Mouse (Mus musculus) liver, embryonic 16.5 days (tissue): Measurements from ENCODE around the gene Aoc1. TPM values are rescaled to one million over a fixed set of nuclear protein-coding genes. Genes with fewer than 3 reads are reported as not detected.

Experiments
- ATAC-seq: fragments of 200-750 bp; cut with Nextera tagmentation; 2 replicates; pipeline ENCODE4 v1.8.0; 2017; ENCODE audit warnings: low read depth, mild to moderate bottlenecking, moderate number of reproducible peaks, moderate library complexity
- H3K27ac ChIP-seq: fragments of 300-500 bp; sonication (generic); 2 replicates; pipeline ENCODE4 v1.5.1; 2014; ENCODE audit warnings: mild to moderate bottlenecking, low read length
- H3K27me3 ChIP-seq: fragments of 300-500 bp; sonication (generic); 2 replicates; pipeline ENCODE4 v1.6.1; 2014; ENCODE audit warnings: low read depth, low read length, mixed read lengths; ENCODE audit not compliant: control insufficient read depth, insufficient read depth
- H3K36me3 ChIP-seq: fragments of 300-500 bp; sonication (generic); 2 replicates; pipeline ENCODE4 v1.6.1; 2014; ENCODE audit warnings: mild to moderate bottlenecking; ENCODE audit not compliant: control insufficient read depth, insufficient read depth
- H3K4me1 ChIP-seq: fragments of 300-500 bp; sonication (generic); 2 replicates; pipeline ENCODE4 v1.6.1; 2014; ENCODE audit warnings: low read depth, low read length, mixed read lengths; ENCODE audit not compliant: control insufficient read depth
- H3K4me2 ChIP-seq: fragments of 300-500 bp; sonication (generic); 2 replicates; pipeline ENCODE4 v1.6.1; 2014; ENCODE audit warnings: low read depth, low read length, mixed read lengths
- H3K4me3 ChIP-seq: fragments of 300-500 bp; sonication (generic); 2 replicates; pipeline ENCODE4 v1.5.1; 2014; ENCODE audit warnings: low read depth, mild to moderate bottlenecking, low read length
- H3K9ac ChIP-seq: fragments of 300-500 bp; sonication (generic); 2 replicates; pipeline ENCODE4 v1.6.1; 2014; ENCODE audit warnings: low read depth, low read length
- H3K9me3 ChIP-seq: fragments of 300-500 bp; sonication (generic); replicated peaks from 2 replicates; pipeline ENCODE4 v1.6.1; 2016; ENCODE audit warnings: low read length; ENCODE audit not compliant: control insufficient read depth
- WGBS: fragments of 180-500 bp; shearing (Covaris S2); extraction: QIAGEN DNeasy Blood & Tissue Kit; methylation state at CpG from one replicate; pipeline ENCODE4 v1.1.7; 2014; ENCODE audit not compliant: insufficient replicate concordance; 5-methylcytosine and 5-hydroxymethylcytosine counted together
- polyA plus RNA-seq: library from polyadenylated mRNA; unstranded; fragments of >200 nt; fragmentation: Nextera tagmentation; extraction: Ambion mirVana; gene quantifications from 2 replicates; pipeline ENCODE4 v1.2.1, GENCODE M21; 2015

Aoc1 gene
- polyA plus RNA-seq, 1 experiment from 2014 or later, result 0.20 TPM

DNA sequence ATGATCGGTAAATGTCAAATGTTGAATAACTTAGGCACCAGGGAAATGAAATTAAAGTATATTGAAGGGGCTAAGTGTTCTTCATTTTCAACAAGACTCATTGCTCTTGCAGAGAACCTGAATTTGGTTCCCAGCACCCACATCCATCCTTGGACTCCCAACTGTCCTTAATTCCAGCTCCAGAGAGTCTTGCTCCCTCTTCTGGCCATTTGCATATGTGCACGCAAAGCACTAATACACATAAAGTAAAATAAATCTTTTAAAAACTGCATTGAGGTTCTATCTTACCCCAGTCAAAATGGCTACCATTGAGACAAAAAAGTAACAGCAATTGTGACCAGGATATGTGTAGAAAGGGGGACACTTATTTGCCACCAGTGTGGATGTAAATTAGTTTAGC, 18.5 kb upstream of the Aoc1 start:
- no peaks in the 10 kb centered on the region for H3K36me3 ChIP-seq
- no peaks in the 10 kb centered on the region for H3K4me1 ChIP-seq
- no peak overlapping the region for H3K27ac ChIP-seq
- no peak overlapping the region for H3K9ac ChIP-seq
- WGBS, result 82% methylated on average over 2 of the region's 2 CpGs
- no peaks in the 10 kb centered on the region for H3K27me3 ChIP-seq
- no peaks in the 10 kb centered on the region for H3K9me3 ChIP-seq
- no peak overlapping the region for H3K4me3 ChIP-seq
- no peak for ATAC-seq
- no peak overlapping the region for H3K4me2 ChIP-seq

DNA sequence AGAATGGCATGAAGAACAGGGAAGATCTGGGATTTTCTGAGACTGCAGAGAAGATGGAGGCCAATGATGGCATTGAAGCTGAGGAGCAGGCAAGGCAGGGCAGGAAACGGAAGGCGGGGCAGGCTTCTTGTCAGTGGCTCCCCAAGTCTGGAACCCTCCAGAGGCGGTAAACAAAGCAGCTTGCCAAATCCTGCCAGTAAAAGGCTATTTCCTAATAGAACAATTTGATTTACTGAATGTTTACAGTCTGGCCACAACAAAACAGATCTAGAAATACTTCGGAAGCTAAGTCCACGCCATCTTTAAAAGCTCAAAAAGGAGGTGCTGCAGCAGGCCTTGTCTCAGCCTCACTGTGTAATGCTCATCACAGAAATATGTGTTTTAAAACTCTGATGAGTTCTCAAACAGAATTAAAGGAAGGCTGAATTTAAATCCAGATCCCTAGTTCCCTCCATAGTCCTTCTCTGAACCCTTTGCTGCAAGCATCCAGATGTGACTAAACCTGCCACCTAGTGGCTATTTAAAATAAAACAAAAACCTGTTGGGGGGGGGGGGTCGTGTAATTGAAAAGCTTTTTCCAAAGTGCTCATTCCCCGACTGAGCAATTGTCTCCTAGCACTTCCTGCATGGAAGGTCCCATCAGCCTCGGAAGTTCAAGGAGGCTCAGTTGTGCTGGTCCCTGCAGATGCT, 14.9 kb upstream of the Aoc1 start:
- no peak overlapping the region for H3K9ac ChIP-seq
- no peak for ATAC-seq
- WGBS, result 33% methylated on average over 8 of the region's 8 CpGs
- H3K27ac ChIP-seq, result no peak overlapping the region
- H3K4me1 ChIP-seq, result no peaks in the 10 kb centered on the region
- no peaks in the 10 kb centered on the region for H3K36me3 ChIP-seq
- no peak overlapping the region for H3K4me3 ChIP-seq
- H3K4me2 ChIP-seq, result no peak overlapping the region
- no peaks in the 10 kb centered on the region for H3K9me3 ChIP-seq
- no peaks in the 10 kb centered on the region for H3K27me3 ChIP-seq

DNA sequence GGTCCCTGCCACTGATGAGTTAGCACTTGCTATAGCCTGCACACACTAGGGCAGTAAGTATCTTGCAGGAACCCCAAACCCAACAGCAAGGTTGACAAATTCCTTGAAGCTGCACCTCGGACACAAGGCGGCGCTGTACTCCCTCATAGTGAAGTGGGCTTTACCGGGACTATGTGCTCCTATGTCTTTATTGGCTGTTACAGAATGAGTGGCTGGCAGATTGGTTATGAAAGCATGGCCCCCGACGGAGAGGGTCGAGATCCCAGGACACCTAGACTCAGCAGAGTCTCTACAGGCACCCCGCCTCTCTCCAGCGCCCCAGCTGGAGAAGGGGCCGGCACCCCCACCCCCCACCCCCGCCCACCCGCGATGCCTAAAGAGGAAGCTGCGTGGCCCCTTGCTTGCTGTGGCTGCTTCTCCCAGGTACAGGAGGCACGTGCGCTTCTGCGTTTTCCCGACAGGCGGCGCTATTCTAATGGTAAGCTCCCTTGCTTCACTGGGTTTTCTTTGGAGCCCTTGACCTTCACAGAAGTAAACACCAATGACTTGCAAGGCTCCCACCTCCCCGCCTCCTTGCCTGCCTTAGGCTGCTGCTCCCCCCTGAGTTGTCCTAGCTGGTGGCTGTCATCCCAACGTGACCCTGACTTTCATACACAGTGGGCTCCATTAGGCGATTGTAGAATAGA, 12.4 kb upstream of the Aoc1 start:
- WGBS, result 7% methylated on average over 23 of the region's 23 CpGs
- Histone ChIP-seq H3K9ac (no peak overlapping the region; the same call in 1 of the 2 replicates), H3K27me3 (no peaks in the 10 kb centered on the region), H3K4me1 (no peaks in the 10 kb centered on the region), H3K36me3 (no peaks in the 10 kb centered on the region), H3K27ac (no peak overlapping the region), H3K9me3 (no peaks in the 10 kb centered on the region), H3K4me3 (peak overlapping the region; percentile 34), H3K4me2 (peak overlapping the region; percentile 50)
- ATAC-seq, result no peak

- no peak overlapping the region for H3K9ac ChIP-seq
- no peaks in the 10 kb centered on the region for H3K36me3 ChIP-seq
- no peak overlapping the region for H3K4me2 ChIP-seq
- 59% methylated on average over 1 of the region's 1 CpGs for WGBS
- no peaks in the 10 kb centered on the region for H3K4me1 ChIP-seq
- ATAC-seq, result no peak
- no peaks in the 10 kb centered on the region for H3K9me3 ChIP-seq
- no peak overlapping the region for H3K27ac ChIP-seq
- H3K27me3 ChIP-seq, result no peaks in the 10 kb centered on the region
- no peak overlapping the region for H3K4me3 ChIP-seq
Measured at GRCm38 (mm10) chr6:48860851-48861250, 11.8 kb upstream of the Aoc1 start.

DNA sequence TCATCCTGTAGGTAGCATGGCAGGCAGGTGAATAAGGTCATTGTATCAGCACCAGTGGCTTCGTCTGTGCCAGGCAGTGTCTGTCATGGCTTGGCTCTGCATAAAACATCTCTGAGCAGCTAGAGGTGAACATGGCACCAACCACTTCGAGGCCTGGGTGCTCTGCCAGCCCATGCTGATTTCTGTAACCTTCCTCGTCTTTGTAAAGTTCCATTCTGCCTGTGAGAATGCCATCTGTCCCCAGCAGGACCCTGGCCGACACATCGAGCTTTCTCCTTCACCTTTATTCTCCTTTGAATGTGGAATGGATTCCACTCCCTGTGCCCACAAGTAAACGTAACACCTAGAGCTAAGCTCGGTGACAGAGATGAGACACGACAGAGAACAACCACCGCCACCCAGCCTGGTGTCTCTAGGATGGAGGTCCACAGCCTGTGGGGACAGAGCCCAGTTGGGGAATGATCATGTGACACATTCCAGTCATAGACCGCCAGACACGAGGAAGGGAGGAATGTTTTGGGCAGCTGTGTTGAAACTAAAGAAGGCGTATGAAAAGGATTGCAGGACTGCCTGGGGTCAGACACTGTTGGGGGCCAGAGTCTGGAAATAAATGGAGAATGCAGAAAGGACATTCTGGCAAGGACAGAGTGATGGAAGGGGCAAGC, 10.9 kb upstream of the Aoc1 start:
- Histone ChIP-seq H3K36me3 (no peaks in the 10 kb centered on the region), H3K27me3 (no peaks in the 10 kb centered on the region), H3K4me2 (no peak overlapping the region), H3K27ac (no peak overlapping the region), H3K9me3 (no peaks in the 10 kb centered on the region), H3K9ac (no peak overlapping the region), H3K4me3 (no peak overlapping the region), H3K4me1 (no peaks in the 10 kb centered on the region)
- ATAC-seq, result no peak
- 62% methylated on average over 12 of the region's 12 CpGs for WGBS

GRCm38 (mm10) chr6:48862816-48863215, 9.9 kb upstream of the Aoc1 start:
- Histone ChIP-seq H3K4me3 (no peak overlapping the region), H3K9ac (no peak overlapping the region), H3K4me1 (no peaks in the 10 kb centered on the region), H3K4me2 (no peak overlapping the region), H3K36me3 (no peaks in the 10 kb centered on the region), H3K27ac (no peak overlapping the region), H3K9me3 (no peaks in the 10 kb centered on the region), H3K27me3 (no peaks in the 10 kb centered on the region)
- WGBS, result 59% methylated on average over 4 of the region's 4 CpGs
- no peak for ATAC-seq

GRCm38 (mm10) chr6:48863488-48863887, 9.2 kb upstream of the Aoc1 start:
- no peak overlapping the region for H3K4me3 ChIP-seq
- WGBS, result 78% methylated on average over 7 of the region's 7 CpGs
- ATAC-seq, result no peak
- no peaks in the 10 kb centered on the region for H3K27me3 ChIP-seq
- no peak overlapping the region for H3K4me2 ChIP-seq
- no peak overlapping the region for H3K9ac ChIP-seq
- no peaks in the 10 kb centered on the region for H3K9me3 ChIP-seq
- H3K4me1 ChIP-seq, result no peaks in the 10 kb centered on the region
- H3K27ac ChIP-seq, result no peak overlapping the region
- no peaks in the 10 kb centered on the region for H3K36me3 ChIP-seq

- Histone ChIP-seq H3K9me3 (no peaks in the 10 kb centered on the region), H3K4me1 (no peaks in the 10 kb centered on the region), H3K4me3 (no peak overlapping the region), H3K4me2 (no peak overlapping the region), H3K36me3 (no peaks in the 10 kb centered on the region), H3K27ac (no peak overlapping the region), H3K27me3 (no peaks in the 10 kb centered on the region), H3K9ac (no peak overlapping the region)
- WGBS, result 55% methylated on average over 3 of the region's 3 CpGs
- ATAC-seq, result no peak
Measured at GRCm38 (mm10) chr6:48864181-48864580, 8.5 kb upstream of the Aoc1 start.

GRCm38 (mm10) chr6:48864723-48865122, 8.0 kb upstream of the Aoc1 start:
- WGBS, result 52% methylated on average over 3 of the region's 3 CpGs
- Histone ChIP-seq H3K4me3 (no peak overlapping the region), H3K27ac (no peak overlapping the region), H3K4me2 (no peak overlapping the region), H3K36me3 (no peaks in the 10 kb centered on the region), H3K4me1 (no peaks in the 10 kb centered on the region), H3K9ac (no peak overlapping the region), H3K27me3 (no peaks in the 10 kb centered on the region), H3K9me3 (no peaks in the 10 kb centered on the region)
- no peak for ATAC-seq
